Mouse (Mus musculus): ENCODE results near the gene Artn. TPM values are rescaled to one million over a fixed set of nuclear protein-coding genes. Genes with fewer than 3 reads are reported as not detected.

Artn gene
- polyA plus RNA-seq, 1 experiment = 0.27 TPM

- H3K36me3 ChIP-seq (ENCODE audit: control insufficient read depth, insufficient read depth, low read length) = no peaks in the 10 kb centered on the region
- no peak overlapping the region for H3K4me3 ChIP-seq (ENCODE audit: control insufficient read depth, insufficient read depth, low read length)
- H3K27me3 ChIP-seq (ENCODE audit: control insufficient read depth, insufficient read depth, low read length) = no peaks in the 10 kb centered on the region; the same call in 1 of the 2 replicates
- H3K4me1 ChIP-seq (replicated peaks; ENCODE audit: control insufficient read depth, insufficient read depth, low read length) = no peaks in the 10 kb centered on the region; the same call in 1 of the 2 replicates
- no peak for DNase-seq
- TF ChIP-seq POLR2A (IDR thresholded peaks at IDR 0.05; ENCODE audit: control insufficient read depth, extremely low read depth, insufficient read depth, low read length, poor library complexity) (no peak), CTCF (IDR thresholded peaks at IDR 0.05; ENCODE audit: borderline replicate concordance, control insufficient read depth, extremely low read depth, insufficient read depth, low read length, poor library complexity) (no peak)
- 73% methylated on average over 5 of the region's 5 CpGs for WGBS
- H3K27ac ChIP-seq (ENCODE audit: control insufficient read depth, insufficient read depth, low read length) = no peak overlapping the region
These were observed 50.9 kb downstream of the Artn start for GRCm38 (mm10) chr4:117878703-117879102.

GRCm38 (mm10) chr4:117878301-117878700 is 51.3 kb downstream of the Artn start:
- Histone ChIP-seq H3K36me3 (ENCODE audit: control insufficient read depth, insufficient read depth, low read length) (no peaks in the 10 kb centered on the region), H3K4me1 (replicated peaks; ENCODE audit: control insufficient read depth, insufficient read depth, low read length) (no peaks in the 10 kb centered on the region; the same call in 1 of the 2 replicates), H3K4me3 (ENCODE audit: control insufficient read depth, insufficient read depth, low read length) (no peak overlapping the region), H3K27me3 (ENCODE audit: control insufficient read depth, insufficient read depth, low read length) (no peaks in the 10 kb centered on the region; the same call in 1 of the 2 replicates), H3K27ac (ENCODE audit: control insufficient read depth, insufficient read depth, low read length) (no peak overlapping the region)
- peak; percentile 65 for DNase-seq
- 82% methylated on average over 10 of the region's 10 CpGs for WGBS
- TF ChIP-seq POLR2A (IDR thresholded peaks at IDR 0.05; ENCODE audit: control insufficient read depth, extremely low read depth, insufficient read depth, low read length, poor library complexity) (no peak), CTCF (IDR thresholded peaks at IDR 0.05; ENCODE audit: borderline replicate concordance, control insufficient read depth, extremely low read depth, insufficient read depth, low read length, poor library complexity) (no peak)

Other genes with a start within 250 kb of the Artn start
- gene Dmap1, start 247.5 kb downstream of the Artn start, polyA plus RNA-seq (2012; rRNA removed) = 30.2 and 31.9 TPM in 2 replicates
- 0.09 TPM in 1 of 2 replicates, not detected in the other for gene Gm12845, start 205.4 kb downstream of the Artn start, polyA plus RNA-seq (2012; rRNA removed)
- not detected in 2 replicates for gene Klf17, start 164.1 kb downstream of the Artn start, polyA plus RNA-seq (2012; rRNA removed)
- gene Slc6a9, start 95.3 kb downstream of the Artn start, polyA plus RNA-seq (2012; rRNA removed) = 4.7 and 8.2 TPM in 2 replicates
- gene Ccdc24, start 57.2 kb downstream of the Artn start, polyA plus RNA-seq (2012; rRNA removed) = 0.51 and 0.81 TPM in 2 replicates
- gene B4galt2, start 46.3 kb downstream of the Artn start, polyA plus RNA-seq (2012; rRNA removed) = 3.7 and 4.4 TPM in 2 replicates
- 372 and 526 TPM in 2 replicates for gene Atp6v0b, start 42.4 kb downstream of the Artn start, polyA plus RNA-seq (2012; rRNA removed)
- 38.8 and 45.8 TPM in 2 replicates for gene Dph2, start 37.7 kb downstream of the Artn start, polyA plus RNA-seq (2012; rRNA removed)
- 87.7 and 96.0 TPM in 2 replicates for gene Ipo13, start 14.8 kb downstream of the Artn start, polyA plus RNA-seq (2012; rRNA removed)
- 19.3 TPM in 2 replicates for gene St3gal3, start 205.2 kb upstream of the Artn start, polyA plus RNA-seq (2012; rRNA removed)

Measured in thymus, adult 2 months (tissue).